Mouse (Mus musculus) fat pad, adult 2 months (tissue): ENCODE results near the gene Wrb.
"Not testable (repeated sequence)": the region's sequence is repeated elsewhere in the genome, so short reads cannot be mapped to it uniquely, and the experiment has no call there.

Experiments used
- DNase-seq: peaks from one replicate; pipeline ENCODE4 v3.0.0-alpha.2; 2011; ENCODE audit warnings: low read depth, low spot score; ENCODE audit errors: extremely low read depth

The Wrb gene

DNA sequence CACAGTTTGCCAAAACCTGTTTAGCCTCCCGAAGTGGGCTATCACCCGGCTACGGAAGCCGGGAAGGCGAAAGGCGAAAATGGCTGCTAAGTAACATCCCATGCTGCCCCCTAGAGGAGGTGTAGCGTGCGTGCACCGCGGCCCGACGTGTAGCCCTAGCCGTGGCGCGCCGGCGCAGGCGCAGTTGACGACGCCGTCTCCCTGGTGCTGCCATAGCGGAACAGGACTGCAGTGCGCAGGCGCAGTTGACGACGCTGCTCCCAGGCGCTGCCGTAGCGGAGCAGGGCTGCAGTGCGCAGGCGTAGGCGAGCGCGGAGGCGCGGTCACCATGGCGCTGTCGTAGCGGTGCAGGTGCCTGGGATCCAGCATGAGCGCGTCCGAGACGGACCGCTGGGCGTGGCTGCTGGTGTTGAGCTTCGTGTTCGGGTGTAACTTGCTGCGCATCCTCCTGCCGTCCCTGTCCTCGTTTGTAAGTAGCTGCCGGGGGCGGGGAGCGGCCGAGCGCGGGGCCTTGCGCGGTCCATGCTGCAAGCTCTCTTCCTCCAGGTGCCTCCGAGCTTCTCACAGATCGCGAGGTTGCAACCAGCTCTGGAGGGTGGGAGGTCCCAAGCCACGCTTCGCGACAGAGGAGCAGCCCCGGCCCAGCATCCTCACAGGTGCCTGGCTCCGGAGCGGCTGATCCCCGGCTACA, at the start of gene Wrb:
TSS of gene Wrb (plus strand) at position 298 of the 691 bp plus-strand sequence.
- DNase-seq = peak; percentile 80

DNA sequence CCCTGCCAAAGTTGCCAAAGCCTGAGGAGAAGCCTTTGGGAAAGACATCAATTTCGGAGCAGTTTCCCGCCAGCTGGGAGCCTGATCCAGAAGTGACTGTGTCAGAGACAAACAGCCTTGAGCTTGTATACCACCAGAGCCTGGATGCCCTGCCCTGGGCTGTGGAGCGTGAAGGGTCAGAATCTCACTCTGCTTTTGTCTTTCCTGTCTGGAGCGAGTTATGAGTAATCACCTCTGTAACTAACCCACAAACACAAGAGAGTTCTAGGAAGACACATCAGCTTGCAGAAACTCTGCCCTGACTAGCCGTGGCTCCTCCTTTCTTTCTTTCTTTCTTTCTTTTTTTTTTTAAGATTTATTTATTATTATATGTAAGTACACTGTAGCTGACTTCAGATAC, 49.2 kb upstream of the Wrb start:
- no peak for DNase-seq

DNA sequence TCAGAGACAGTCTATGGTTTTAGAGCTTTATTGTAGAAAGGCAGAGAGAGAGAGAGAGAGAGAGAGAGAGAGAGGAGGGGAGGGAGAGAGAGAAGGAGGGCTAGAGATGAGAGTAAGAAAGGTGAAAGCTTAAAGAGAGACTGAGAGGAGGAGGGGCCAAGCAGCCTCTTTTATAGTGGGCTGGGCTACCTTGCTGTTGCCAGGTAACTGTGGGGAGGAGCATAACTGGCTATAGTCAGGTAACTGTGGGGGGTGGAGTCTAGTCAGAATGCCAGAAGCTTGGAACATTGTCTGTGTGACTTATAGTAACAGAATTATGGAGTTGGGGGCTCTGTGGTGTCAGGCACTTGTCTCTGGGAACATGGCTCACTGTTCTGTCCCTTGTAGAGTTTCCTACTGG, 47.4 kb upstream of the Wrb start:
- DNase-seq = not testable (repeated sequence)

- DNase-seq = no peak
These were observed 42.2 kb upstream of the Wrb start for GRCm38 (mm10) chr16:96103036-96103435.

- no peak for DNase-seq
These were observed 35.5 kb upstream of the Wrb start for GRCm38 (mm10) chr16:96109673-96110072.

DNA sequence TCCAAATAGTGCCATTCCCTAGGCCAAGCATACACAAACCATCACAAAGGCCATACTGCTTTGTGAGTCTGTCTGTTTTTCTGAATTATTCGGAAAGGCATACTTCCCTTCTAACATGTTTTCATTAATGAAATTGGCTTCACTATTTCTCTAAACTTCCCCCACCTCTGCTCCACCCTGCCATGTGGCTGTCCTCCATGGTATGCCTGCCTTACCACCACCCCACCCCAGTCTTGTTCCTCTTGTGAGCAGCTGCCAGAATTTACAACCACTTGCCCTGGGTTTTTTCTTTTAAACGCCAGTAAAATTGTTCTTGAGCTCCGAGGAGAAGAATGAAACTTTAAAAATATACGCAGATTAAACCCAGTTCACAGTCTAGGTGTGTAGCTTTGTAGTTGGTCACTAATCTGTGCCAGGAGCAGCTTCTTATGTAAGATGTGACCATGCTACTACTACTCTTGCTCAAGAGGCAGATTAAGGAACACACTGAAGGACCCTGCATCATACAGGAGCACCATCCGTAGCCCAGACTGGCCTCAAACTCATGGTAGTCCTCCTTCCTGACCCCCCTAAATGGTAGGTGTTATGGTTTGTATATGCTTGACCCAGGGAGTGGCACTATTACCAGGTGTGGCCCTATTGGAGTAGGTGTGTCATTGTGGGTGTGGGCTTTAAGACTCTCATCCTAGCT, 34.4 kb upstream of the Wrb start:
- DNase-seq = no peak

GRCm38 (mm10) chr16:96112769-96113168, 32.4 kb upstream of the Wrb start:
- no peak for DNase-seq

GRCm38 (mm10) chr16:96114729-96115128, 30.5 kb upstream of the Wrb start:
- no peak for DNase-seq

DNA sequence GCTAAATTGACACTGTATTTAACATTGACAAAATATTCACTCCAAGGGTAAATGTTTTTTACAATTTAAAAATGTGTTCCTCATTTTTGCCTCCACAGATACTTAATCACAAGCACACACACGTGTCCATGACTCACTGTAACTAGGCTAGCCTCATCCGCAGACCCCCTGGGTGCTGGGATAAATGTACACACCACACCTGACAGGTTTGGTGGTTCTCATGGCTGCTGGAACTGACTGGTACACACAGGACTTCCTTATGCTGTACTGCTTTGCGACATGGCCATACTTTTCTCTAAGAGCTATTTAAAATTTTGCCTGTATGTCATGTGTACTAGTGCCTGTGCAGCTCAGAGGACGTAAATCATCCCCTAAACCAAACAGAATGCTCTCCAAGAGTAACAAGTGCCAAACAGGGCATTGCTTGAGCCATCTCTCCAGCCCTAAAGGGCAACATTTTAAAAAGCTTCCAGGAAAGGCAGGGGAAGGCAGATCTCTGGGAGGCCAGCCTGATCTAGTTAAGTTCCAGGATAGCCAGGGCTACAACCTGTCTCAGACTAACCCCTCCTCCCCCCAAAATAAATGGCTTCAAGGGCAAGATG, 25.1 kb upstream of the Wrb start:
- DNase-seq = no peak

- no peak for DNase-seq
These were observed 18.5 kb upstream of the Wrb start for GRCm38 (mm10) chr16:96126684-96127171.

GRCm38 (mm10) chr16:96127288-96127656, 17.9 kb upstream of the Wrb start:
- DNase-seq = no peak

- no peak for DNase-seq
These were observed 17.4 kb upstream of the Wrb start, which contains the start of gene Hmgn1 for GRCm38 (mm10) chr16:96127657-96128344. Gene Hmgn1, minus strand, starts transcription at chr16:96127729.

- no peak for DNase-seq
These were observed 16.7 kb upstream of the Wrb start for GRCm38 (mm10) chr16:96128466-96128865.

DNA sequence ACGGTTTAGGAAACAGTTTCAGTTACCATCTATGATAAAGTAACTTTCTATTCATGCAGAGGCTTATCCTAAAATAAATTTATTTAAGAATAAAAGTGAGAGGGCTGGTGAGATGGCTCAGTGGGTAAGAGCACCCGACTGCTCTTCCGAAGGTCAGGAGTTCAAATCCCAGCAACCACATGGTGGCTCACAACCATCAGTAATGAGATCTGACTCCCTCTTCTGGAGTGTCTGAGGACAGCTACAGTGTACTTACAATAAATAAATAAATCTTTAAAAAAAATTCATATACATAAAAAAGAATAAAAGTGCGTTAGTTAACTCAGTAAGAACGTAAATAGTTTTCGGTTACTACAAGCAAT, 478 bp upstream of the Wrb start:
- DNase-seq = not testable (repeated sequence)

GRCm38 (mm10) chr16:96145814-96146213, 607 bp downstream of the Wrb start:
- no peak for DNase-seq

DNA sequence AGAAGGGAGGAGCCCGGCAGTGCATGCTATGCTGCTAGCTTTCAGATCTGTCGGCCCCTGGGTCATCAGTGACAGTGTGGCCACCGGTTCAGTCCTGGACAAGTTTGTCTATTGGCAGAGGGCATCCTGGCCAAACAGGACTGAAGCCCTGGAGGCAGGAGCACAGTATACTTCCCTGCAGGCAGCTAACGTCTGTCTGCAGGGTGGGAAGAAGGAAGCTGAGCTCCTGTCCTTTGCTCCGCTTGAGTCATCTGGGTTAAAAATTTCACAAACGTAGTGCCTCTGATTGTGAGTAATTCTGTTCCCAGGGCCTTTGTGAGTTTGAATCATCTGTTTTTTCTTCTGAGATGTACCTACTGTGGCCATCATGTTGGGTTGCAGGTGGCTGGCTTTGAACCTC, 3.6 kb downstream of the Wrb start:
- no peak for DNase-seq

DNA sequence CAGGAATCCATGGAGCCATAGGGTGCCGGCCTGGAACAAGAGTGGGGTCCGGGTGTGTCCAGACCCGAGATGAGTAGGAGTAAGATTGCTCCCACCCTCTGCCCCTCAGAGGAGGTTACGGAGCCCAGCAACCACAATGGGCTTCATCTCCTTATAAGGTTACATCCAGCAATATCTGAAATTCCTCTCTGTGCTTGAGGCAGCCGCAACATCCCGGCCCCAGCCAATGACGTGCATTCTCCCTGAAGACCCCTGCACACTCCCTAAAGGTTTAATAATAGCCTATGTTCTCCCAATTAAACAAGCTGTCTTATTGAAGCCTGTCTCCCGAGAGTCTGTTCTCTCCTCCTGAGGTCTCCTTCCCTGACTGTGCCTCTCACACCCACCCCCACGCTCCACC, 4.1 kb downstream of the Wrb start:
- DNase-seq = no peak

DNA sequence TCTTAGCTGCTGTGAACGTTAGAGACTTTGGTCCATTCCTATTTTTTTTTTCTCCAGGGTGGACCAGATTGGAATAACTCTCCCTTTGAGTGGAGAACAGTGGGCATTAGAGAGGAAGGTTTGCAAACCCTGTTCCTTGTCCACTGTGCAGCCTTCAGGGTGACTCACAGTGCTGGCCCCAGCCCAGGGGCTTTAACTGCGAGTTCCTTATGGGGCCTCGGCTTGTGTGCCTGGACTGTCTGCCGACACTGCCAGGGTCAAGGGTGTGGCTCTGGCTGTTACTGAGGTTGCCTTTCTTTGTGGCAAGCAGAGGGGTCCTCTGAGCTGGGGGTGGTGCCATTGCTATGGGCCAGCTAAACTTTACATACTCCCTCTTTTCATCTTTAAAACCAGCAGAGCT, 5.8 kb downstream of the Wrb start:
- no peak for DNase-seq

DNA sequence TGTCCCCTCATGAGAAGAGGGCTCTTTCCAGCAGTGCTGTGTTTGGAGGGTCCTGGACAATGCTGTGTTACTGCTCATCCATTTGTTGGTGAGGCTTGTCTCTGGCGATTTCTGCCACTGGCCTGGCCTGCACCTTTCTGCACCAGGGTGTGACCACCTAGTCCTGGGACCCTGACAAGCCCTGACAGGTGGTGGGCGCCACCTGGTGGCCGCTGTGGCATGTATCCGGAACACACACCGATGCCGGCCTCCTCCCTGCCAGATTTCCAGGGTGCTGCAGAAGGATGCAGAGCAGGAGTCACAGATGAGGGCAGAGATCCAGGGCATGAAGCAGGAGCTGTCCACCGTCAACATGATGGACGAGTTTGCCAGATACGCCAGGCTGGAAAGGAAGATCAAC, 6.3 kb downstream of the Wrb start:
- no peak for DNase-seq

GRCm38 (mm10) chr16:96154476-96154875, 9.3 kb downstream of the Wrb start:
- peak; percentile 98 for DNase-seq

- DNase-seq = no peak
These were observed 10.8 kb downstream of the Wrb start for GRCm38 (mm10) chr16:96156019-96156418.

- DNase-seq = no peak
These were observed 12.0 kb downstream of the Wrb start for GRCm38 (mm10) chr16:96157171-96157570.
